Mouse (Mus musculus) small intestine, adult 2 months (tissue): ENCODE measurements around the gene Ralgapa1. TPM values are rescaled to one million over a fixed set of nuclear protein-coding genes. Genes with fewer than 3 reads are reported as not detected.
"Not testable (repeated sequence)": the region's sequence is repeated elsewhere in the genome, so short reads cannot be mapped to it uniquely, and the experiment has no call there.

Source experiments
- H3K27ac ChIP-seq: fragments of 200-500 bp; 2 replicates; pipeline ENCODE4 v1.5.1; 2012; ENCODE audit warnings: low read depth, low read length, control low read depth, inconsistent platforms; ENCODE audit not compliant: insufficient read depth
- H3K27me3 ChIP-seq: fragments of 200-500 bp; 2 replicates; pipeline ENCODE4 v1.6.1; 2012; ENCODE audit warnings: mild to moderate bottlenecking, moderate library complexity, low read length, inconsistent platforms; ENCODE audit not compliant: control insufficient read depth, insufficient read depth
- H3K36me3 ChIP-seq: fragments of 200-500 bp; 2 replicates; pipeline ENCODE4 v1.6.1; 2012; ENCODE audit warnings: mild to moderate bottlenecking, low read length, control low read depth, inconsistent platforms; ENCODE audit not compliant: control insufficient read depth, insufficient read depth
- H3K4me1 ChIP-seq: fragments of 200-500 bp; 2 replicates; pipeline ENCODE4 v1.6.1; 2012; ENCODE audit warnings: low read length, inconsistent platforms, mixed read lengths; ENCODE audit not compliant: control insufficient read depth, insufficient read depth, insufficient read length
- H3K4me3 ChIP-seq: fragments of 200-500 bp; 2 replicates; pipeline ENCODE4 v1.5.1; 2012; ENCODE audit warnings: low read depth, mild to moderate bottlenecking, control low read depth, inconsistent platforms, low read length, moderate library complexity
- CTCF ChIP-seq: fragments of 200-500 bp; IDR thresholded peaks from 2 replicates; pipeline ENCODE4 v1.5.1; 2012; ENCODE audit warnings: low read depth, mild to moderate bottlenecking, control low read depth, inconsistent platforms, low read length, moderate library complexity, mixed read lengths; ENCODE audit not compliant: insufficient replicate concordance, insufficient read length; ENCODE audit errors: extremely low read depth
- POLR2A ChIP-seq: fragments of 200-500 bp; IDR thresholded peaks from 2 replicates; pipeline ENCODE4 v1.6.1; 2012; ENCODE audit warnings: low read depth, mild to moderate bottlenecking, control low read depth, inconsistent platforms, low read length, moderate library complexity
- WGBS: fragments of 180-500 bp; shearing (Covaris S2); methylation state at CpG from one replicate; pipeline ENCODE4 v1.1.7; 2018; 5-methylcytosine and 5-hydroxymethylcytosine counted together
- polyA plus RNA-seq: library from polyadenylated mRNA; depleted of rRNA; stranded (reverse); fragments of >200 nt; gene quantifications from 2 replicates; pipeline ENCODE4 v1.2.3, GENCODE M21; 2012

The Ralgapa1 gene
- polyA plus RNA-seq, 1 experiment: 8.4 TPM

DNA sequence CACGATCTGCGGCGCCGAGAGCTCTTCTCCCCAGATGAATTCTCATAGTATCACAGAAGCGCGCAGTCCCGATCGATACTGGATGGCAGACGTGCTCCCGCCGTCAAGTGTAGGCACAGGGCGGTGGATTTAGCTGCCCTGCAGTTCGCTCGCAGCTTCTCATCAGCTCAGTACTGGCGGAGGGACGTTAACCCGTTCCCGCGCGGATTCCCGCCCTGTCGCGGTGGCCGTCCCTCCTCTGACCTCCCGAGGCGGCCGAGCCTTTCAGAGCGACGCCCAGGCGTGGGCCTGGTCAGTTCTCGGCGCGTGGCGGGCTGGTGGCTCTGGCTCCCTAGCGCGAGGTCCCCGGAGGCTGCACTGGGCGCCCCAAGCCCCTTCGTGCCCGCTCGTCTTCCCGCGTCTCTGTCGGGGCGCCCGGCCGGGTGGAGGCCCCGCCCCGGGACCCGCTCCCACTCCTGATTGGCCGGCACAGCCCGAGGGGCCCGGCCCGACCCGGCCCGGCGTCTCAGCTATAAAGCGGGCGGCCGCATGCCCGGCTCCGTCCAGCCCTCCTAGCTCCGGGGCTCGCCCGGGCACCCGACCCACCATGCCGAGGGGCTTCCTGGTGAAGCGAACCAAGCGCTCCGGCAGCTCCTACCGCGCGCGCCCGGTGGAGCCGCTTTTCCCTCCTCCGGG is 221.9 kb downstream of the Ralgapa1 start, which contains the start of gene Insm2:
Gene Insm2 (plus strand): TSS at position 541 of the 675 bp plus-strand sequence.
- under 1% methylated on average over 77 of the region's 77 CpGs for WGBS
- peak within 1 kb of the TSS; percentile 49 for H3K4me3 ChIP-seq
- TF ChIP-seq POLR2A (no peak), CTCF (no peak)
- H3K4me1 ChIP-seq: peaks cover 12% of the 10 kb centered on the region
- H3K36me3 ChIP-seq: peaks cover 3% of the 10 kb centered on the region
- peaks cover 27% of the 10 kb centered on the region for H3K27me3 ChIP-seq
- no peak within 1 kb of the TSS for H3K27ac ChIP-seq

DNA sequence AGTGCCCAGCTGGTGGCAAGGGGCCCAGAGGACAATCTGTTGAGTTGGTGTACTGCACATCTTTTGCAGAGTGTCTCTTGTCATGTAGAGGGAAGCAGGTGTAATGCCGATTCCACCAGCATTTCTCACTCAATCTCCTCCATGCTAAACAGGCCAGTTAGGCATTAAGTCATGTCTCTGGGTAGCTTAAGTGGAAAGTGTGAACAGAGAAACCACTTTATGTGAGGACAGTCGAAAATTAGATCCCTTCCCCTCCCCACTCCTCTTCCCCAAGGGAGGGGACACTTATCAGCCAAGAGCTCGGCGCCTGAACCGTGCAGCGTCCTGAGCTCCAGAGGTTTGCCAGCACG is 222.5 kb downstream of the Ralgapa1 start:
- Histone ChIP-seq H3K27me3 (peaks cover 27% of the 10 kb centered on the region), H3K4me3 (no peak overlapping the region), H3K27ac (no peak overlapping the region), H3K36me3 (peaks cover 1% of the 10 kb centered on the region; the same call in 1 of the 2 replicates), H3K4me1 (peaks cover 12% of the 10 kb centered on the region)
- TF ChIP-seq POLR2A (no peak), CTCF (no peak)
- WGBS: 6% methylated on average over 7 of the region's 7 CpGs

DNA sequence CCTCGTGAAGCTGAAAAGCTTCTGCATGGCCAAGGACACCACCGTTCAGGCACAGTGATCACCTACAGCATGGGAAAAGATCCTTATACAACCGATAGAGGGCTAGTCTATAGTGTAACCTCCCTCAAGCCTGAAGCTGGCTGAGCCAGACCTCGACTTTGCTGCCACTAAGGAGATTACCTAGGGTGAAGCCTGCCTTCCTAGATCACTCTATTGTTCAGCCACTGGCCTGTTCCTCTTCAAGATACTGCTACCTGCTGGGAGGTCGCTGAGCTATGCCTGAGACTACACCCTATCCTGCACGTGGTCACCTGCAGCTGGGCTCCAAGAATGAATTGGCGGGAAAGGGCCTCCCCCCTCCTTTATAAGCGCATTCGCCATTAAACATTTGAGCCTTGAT is 234.0 kb downstream of the Ralgapa1 start:
- H3K4me1 ChIP-seq, H3K36me3 ChIP-seq, H3K4me3 ChIP-seq, H3K27me3 ChIP-seq, H3K27ac ChIP-seq: not testable (repeated sequence)
- 52% methylated on average over 9 of the region's 9 CpGs for WGBS

- H3K4me1 ChIP-seq: peaks cover under 1% of the 10 kb centered on the region; the same call in 1 of the 2 replicates
- no peak overlapping the region for H3K27ac ChIP-seq
- H3K36me3 ChIP-seq: no peaks in the 10 kb centered on the region
- TF ChIP-seq CTCF (no peak), POLR2A (no peak)
- H3K27me3 ChIP-seq: peaks cover 3% of the 10 kb centered on the region; the same call in 1 of the 2 replicates
- H3K4me3 ChIP-seq: no peak overlapping the region
- WGBS: 5% methylated on average over 6 of the region's 6 CpGs
Measured at GRCm38 (mm10) chr12:55573794-55574193, 247.2 kb downstream of the Ralgapa1 start.

DNA sequence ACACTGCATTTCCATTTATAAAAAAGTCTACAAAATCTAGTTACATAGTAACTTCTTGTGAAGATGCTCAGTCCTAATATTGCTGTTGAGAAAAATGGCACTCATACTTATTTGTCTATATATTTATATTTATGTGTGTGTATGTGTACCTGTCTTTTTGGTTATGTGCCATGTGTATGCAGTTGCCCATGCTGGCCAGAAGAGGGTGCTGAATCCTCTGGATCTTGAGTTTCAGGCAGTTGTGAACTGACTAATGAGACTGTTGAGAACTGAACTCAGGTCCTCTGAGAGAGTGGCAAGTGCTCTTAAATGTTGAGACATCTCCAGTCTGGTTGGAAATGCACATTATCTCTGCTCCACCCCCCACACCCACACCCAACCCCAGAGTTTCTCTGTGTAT is 247.9 kb downstream of the Ralgapa1 start:
- no peak for TF ChIP-seq POLR2A
- TF ChIP-seq CTCF: no peak
- H3K27me3 ChIP-seq: peaks cover 3% of the 10 kb centered on the region; the same call in 1 of the 2 replicates
- H3K27ac ChIP-seq: no peak overlapping the region
- no peaks in the 10 kb centered on the region for H3K36me3 ChIP-seq
- no peak overlapping the region for H3K4me3 ChIP-seq
- H3K4me1 ChIP-seq: peaks cover 5% of the 10 kb centered on the region; the same call in 1 of the 2 replicates

DNA sequence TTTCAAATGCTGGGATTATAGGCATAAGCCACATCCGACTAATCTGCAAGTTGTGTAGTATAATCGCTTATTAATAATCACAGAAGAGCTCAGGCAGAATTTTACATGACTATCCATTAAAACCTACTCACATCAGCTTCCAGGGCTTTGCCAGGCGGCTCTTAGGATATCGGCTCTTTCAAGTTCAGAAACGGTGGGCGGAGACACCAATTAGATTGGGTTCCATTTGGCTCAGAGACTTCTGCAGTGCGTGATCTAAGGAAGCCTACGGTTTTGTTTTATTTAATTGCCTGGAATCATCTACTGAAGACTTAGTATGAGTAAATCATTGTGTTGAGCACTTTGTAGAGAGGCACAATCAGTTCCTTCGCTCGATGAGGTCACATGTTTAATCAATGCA is 249.3 kb downstream of the Ralgapa1 start:
- TF ChIP-seq CTCF: no peak
- TF ChIP-seq POLR2A: no peak
- WGBS: 78% methylated on average over 10 of the region's 10 CpGs
- Histone ChIP-seq H3K36me3 (no peaks in the 10 kb centered on the region), H3K4me3 (no peak overlapping the region), H3K27ac (no peak overlapping the region), H3K27me3 (no peaks in the 10 kb centered on the region), H3K4me1 (peaks cover 5% of the 10 kb centered on the region; the same call in 1 of the 2 replicates)

DNA sequence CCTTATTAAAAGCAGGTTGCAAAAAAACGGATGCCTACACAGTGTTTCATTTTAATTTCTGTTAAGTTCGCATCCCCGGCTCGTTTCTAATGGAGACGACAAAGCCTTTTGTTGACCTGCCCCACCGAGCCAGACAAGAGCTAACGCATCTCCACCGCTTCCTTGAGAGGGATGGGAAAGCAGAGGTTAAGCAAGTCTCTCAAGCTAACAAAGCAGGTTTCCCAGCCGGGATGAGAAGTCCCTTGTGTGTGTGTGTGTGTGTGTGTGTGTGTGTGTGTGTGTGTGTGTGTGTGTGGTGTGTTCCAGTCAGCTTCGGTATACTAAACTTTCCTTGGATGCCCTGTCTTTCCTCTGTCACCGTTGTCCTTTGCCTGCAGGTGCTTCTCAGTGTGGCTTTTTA is 249.8 kb downstream of the Ralgapa1 start:
- TF ChIP-seq POLR2A (no peak), CTCF (no peak)
- H3K4me3 ChIP-seq: no peak overlapping the region
- WGBS: 77% methylated on average over 11 of the region's 11 CpGs

DNA sequence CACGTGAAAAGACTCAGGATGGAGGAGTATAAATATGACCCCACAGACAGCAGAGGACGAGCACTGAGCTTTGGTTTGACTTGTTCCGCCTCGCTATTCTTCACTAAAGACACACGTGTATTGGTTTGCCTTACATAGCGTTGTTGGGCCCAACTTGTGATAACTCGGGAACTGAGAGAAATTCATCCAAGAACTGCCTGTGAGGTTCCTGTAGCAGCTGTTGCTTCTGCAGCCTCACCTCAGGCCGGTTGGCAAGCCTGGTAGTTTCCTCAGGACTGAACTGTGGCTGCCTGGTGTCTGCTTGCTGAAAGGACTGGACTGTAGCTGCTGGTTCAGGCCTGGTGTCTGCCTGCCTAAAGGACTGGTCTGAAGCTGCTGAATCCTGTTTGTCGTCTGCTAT is 250.3 kb downstream of the Ralgapa1 start:
- TF ChIP-seq POLR2A: no peak
- no peak for TF ChIP-seq CTCF
- Histone ChIP-seq H3K4me3 (no peak overlapping the region), H3K4me1 (peaks cover 5% of the 10 kb centered on the region; the same call in 1 of the 2 replicates), H3K36me3 (no peaks in the 10 kb centered on the region), H3K27ac (no peak overlapping the region), H3K27me3 (no peaks in the 10 kb centered on the region)
- WGBS: 92% methylated on average over 9 of the region's 9 CpGs

More for the DNA sequence above, 249.8 kb downstream of the Ralgapa1 start:
- Histone ChIP-seq H3K36me3 (no peaks in the 10 kb centered on the region), H3K27ac (no peak overlapping the region), H3K27me3 (no peaks in the 10 kb centered on the region), H3K4me1 (peaks cover 5% of the 10 kb centered on the region; the same call in 1 of the 2 replicates)
